Mouse (Mus musculus) C2C12 (cell line): ENCODE measurements around the gene Ireb2.

Experiments
- CEBPB ChIP-seq: IDR thresholded peaks from one replicate; pipeline ENCODE4 v1.6.1; 2011; ENCODE audit warnings: low read depth, mild to moderate bottlenecking, control low read depth, moderate library complexity
- CTCF ChIP-seq: IDR thresholded peaks from one replicate; pipeline ENCODE4 v1.5.1; 2011; ENCODE audit not compliant: control insufficient read depth, insufficient read depth, insufficient read length
- MAX ChIP-seq: IDR thresholded peaks from one replicate; pipeline ENCODE4 v1.6.1; 2011; ENCODE audit warnings: mild to moderate bottlenecking, control low read depth
- USF1 ChIP-seq: IDR thresholded peaks from one replicate; pipeline ENCODE4 v1.6.1; 2011; ENCODE audit warnings: low read depth, mild to moderate bottlenecking, control low read depth, moderate library complexity

- TF ChIP-seq CEBPB (no peak), CTCF (no peak), MAX (no peak), USF1 (no peak)
Observed at GRCm38 (mm10) chr9:54892111-54892510, 28.5 kb downstream of the Ireb2 start.
